Mouse (Mus musculus): ENCODE results near the gene Prl7c1.
"Not testable (repeated sequence)": the region's sequence is repeated elsewhere in the genome, so short reads cannot be mapped to it uniquely, and the experiment has no call there.

Prl7c1 gene

GRCm38 (mm10) chr13:27780704-27781103 is at the start of gene Prl7c1:
Gene Prl7c1 (minus strand): TSS chr13:27780804.
- DNase-seq = not testable (repeated sequence)

GRCm38 (mm10) chr13:27802765-27803164 is 22.2 kb upstream of the Prl7c1 start:
- DNase-seq = no peak

- no peak for DNase-seq
Observed at GRCm38 (mm10) chr13:27801354-27801753, 20.8 kb upstream of the Prl7c1 start, which contains the start of gene Prl2a1. Gene Prl2a1 (plus strand): TSS chr13:27801654.

- no peak for DNase-seq
Observed at GRCm38 (mm10) chr13:27799303-27799702, 18.7 kb upstream of the Prl7c1 start.

- DNase-seq = no peak
Observed at GRCm38 (mm10) chr13:27734512-27735186, 46.0 kb downstream of the Prl7c1 start.

GRCm38 (mm10) chr13:27730286-27730959 is 50.2 kb downstream of the Prl7c1 start:
- not testable (repeated sequence) for DNase-seq

- DNase-seq = not testable (repeated sequence)
Observed at GRCm38 (mm10) chr13:27725057-27725456, 55.5 kb downstream of the Prl7c1 start.
